Mouse (Mus musculus) gastrocnemius, adult 2 months (tissue): ENCODE results near the gene H2-D1. TPM values are rescaled to one million over a fixed set of nuclear protein-coding genes. Genes with fewer than 3 reads are reported as not detected.

ENCODE experiments used
- DNase-seq: peaks from one replicate; pipeline ENCODE4 v3.0.0; 2022
- H3K27ac ChIP-seq: fragments of 200-600 bp; 2 replicates; pipeline ENCODE4 v1.8.1; 2022; ENCODE audit warnings: mild to moderate bottlenecking
- H3K4me3 ChIP-seq: fragments of 200-600 bp; 2 replicates; pipeline ENCODE4 v1.8.1; 2022; ENCODE audit warnings: mild to moderate bottlenecking, moderate library complexity
- CTCF ChIP-seq: fragments of 200-600 bp; IDR thresholded peaks from 2 replicates; pipeline ENCODE4 v1.8.1; 2022; ENCODE audit warnings: antibody characterized with exemption, mild to moderate bottlenecking, moderate library complexity
- intact Hi-C: fragments of 180-260 bp; cut with DNase I; formaldehyde crosslinking; loops from one replicate; pipeline ENCODE4 v1.15.1; 2025
- long read RNA-seq, 2 experiments: library from polyadenylated mRNA; stranded (forward); transcript quantifications; one replicate each; pipeline ENCODE4 v2.0.0; 2021
- total RNA-seq, 2 experiments: library from RNA; stranded (reverse); gene quantifications; 2 replicates each; pipeline ENCODE4 v1.2.3; 2021

Gene H2-D1
- total RNA-seq: 10 to 100 TPM; 30.4 to 38.5 TPM
- long read RNA-seq, experiment 1, transcript H2-D1-202 (8 exons, 2,102 nt): major isoform, 102 of 136 reads
- long read RNA-seq, experiment 1, partial matches to known transcripts: 20 of 136 reads
- long read RNA-seq, experiment 1, other reads (novel, unspliced or antisense): 14 of 136 reads
- long read RNA-seq, experiment 2, transcript H2-D1-202 (8 exons, 2,102 nt): major isoform, 89 of 128 reads
- long read RNA-seq, experiment 2, partial matches to known transcripts: 20 of 128 reads
- long read RNA-seq, experiment 2, other reads (novel, unspliced or antisense): 19 of 128 reads

- H3K4me3 ChIP-seq: peak within 1 kb of the TSS; percentile 89
- intact Hi-C loops: no loop called here
- peak within 1 kb of the TSS; percentile 86 for H3K27ac ChIP-seq
- TF ChIP-seq CTCF: no peak
- peak; percentile 99 for DNase-seq
These were observed at the start of gene H2-D1 for GRCm38 (mm10) chr17:35262664-35263522. H2-D1 (plus strand) TSS chr17:35262730.

DNA sequence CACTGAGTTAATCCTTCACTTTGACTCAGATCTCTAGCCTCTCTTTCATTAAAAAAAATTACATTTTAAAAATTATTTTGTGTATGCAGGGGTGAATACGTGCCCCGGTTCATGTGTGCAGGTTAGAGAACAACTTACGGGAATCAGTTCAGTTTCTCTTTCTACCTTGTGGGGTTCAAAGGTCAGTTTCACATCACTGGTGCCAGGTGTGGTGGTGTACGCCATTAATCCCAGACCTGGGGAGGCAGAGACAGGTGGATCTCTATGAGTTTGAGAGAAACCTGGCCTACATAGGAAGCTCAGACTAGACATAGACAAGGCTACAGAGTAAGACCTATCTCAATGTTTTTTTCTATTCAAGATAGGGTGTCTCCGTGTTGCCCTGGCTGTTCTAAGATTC lies 49.5 kb upstream of the H2-D1 start:
- intact Hi-C loops: no loop called here
- no peak for TF ChIP-seq CTCF
- DNase-seq: no peak
- Histone ChIP-seq H3K4me3 (no peak overlapping the region), H3K27ac (no peak overlapping the region)

- no peak for TF ChIP-seq CTCF
- H3K27ac ChIP-seq: peak overlapping the region; percentile 80
- intact Hi-C loops: no loop called here
- no peak for DNase-seq
- H3K4me3 ChIP-seq: peak overlapping the region; percentile 16
These were observed 43.9 kb upstream of the H2-D1 start for GRCm38 (mm10) chr17:35218516-35219193.

DNA sequence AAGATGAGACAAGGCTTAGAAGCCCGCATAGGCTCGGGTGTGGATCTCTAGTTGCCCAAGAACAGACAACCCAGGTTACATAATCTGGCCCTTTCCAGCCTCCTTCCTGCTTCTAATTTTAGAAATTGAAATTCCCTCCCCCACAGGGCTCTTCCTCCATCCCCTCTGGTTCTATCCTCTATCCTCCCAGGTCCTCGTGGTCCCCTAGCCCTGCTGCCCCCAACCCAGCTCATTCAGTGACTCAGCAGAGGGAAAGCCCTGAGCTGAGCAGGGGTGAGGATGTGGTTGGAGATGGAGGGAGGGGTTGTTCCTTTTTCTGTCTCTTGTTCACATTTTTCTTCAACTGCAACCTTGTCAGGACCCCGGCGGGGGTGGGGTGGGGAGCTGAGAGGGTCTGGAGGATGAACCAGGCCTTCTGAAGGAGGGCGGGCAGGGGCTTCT lies 42.9 kb upstream of the H2-D1 start:
- no peak for TF ChIP-seq CTCF
- Histone ChIP-seq H3K27ac (peak overlapping the region; percentile 80), H3K4me3 (peak overlapping the region; percentile 34; the same call in 1 of the 2 replicates)
- intact Hi-C loops: no loop called here
- DNase-seq: no peak

GRCm38 (mm10) chr17:35220156-35220952 lies 42.2 kb upstream of the H2-D1 start, which contains the start of gene Gm16181:
Gm16181 (plus strand) TSS chr17:35220834.
- TF ChIP-seq CTCF: no peak
- Histone ChIP-seq H3K27ac (peak within 1 kb of the TSS; percentile 80), H3K4me3 (peak within 1 kb of the TSS; percentile 44)
- intact Hi-C loops: no loop called here
- DNase-seq: no peak

GRCm38 (mm10) chr17:35222299-35222698 lies 40.2 kb upstream of the H2-D1 start:
- H3K27ac ChIP-seq: peak overlapping the region; percentile 70
- H3K4me3 ChIP-seq: peak overlapping the region; percentile 39
- no peak for TF ChIP-seq CTCF
- peak; percentile 60 for DNase-seq
- intact Hi-C loops: no loop called here

- Histone ChIP-seq H3K4me3 (no peak overlapping the region), H3K27ac (no peak overlapping the region)
- no peak for TF ChIP-seq CTCF
- no peak for DNase-seq
- intact Hi-C loops: no loop called here
These were observed 37.9 kb upstream of the H2-D1 start for GRCm38 (mm10) chr17:35224641-35225040.

DNA sequence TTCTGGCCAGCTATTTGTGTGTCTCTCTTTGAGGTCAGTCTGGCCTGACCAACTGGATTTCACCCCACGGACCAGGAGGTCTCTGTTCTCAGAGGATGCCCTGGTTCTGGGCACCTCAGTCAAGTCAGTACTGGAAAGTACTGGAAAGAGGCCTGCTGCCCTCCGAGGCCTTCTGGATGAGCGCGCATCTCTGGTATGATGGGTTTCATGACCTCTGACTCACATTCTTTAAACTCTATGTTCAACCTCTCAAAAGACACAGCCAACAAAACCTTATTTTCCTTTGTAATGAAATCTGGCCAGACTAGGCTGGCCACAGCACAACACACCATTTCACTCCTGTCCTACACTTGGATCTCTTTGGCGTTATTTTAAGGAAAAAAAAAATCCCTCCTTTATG lies 37.1 kb upstream of the H2-D1 start:
- H3K27ac ChIP-seq: no peak overlapping the region
- no peak overlapping the region for H3K4me3 ChIP-seq
- no peak for DNase-seq
- TF ChIP-seq CTCF: no peak
- intact Hi-C loops: no loop called here

GRCm38 (mm10) chr17:35226561-35227046 lies 35.9 kb upstream of the H2-D1 start:
- H3K4me3 ChIP-seq: no peak overlapping the region
- 0 out of 2 replicates have a peak, but pooled peaks have one; percentile 8 for TF ChIP-seq CTCF
- DNase-seq: no peak
- intact Hi-C loops: no loop called here
- H3K27ac ChIP-seq: no peak overlapping the region

DNA sequence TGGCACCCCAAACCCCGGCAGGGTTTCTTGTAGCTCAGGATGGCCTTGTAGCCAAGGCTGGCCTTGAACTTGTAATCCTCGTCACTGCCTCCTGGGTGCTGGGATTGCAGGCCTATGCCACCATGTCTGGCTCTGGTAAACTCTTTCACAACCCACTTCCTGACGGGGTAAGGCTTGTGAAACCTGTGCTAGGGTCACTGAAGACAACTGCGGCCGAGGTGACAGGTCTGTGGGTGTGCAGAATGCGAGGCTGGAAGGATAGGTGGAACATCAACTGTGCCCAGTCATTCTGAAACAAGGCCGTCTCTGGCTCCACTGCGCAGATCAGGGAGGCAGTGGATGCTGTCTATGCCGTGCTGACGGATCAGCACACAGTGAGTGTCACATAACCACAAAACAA lies 31.5 kb upstream of the H2-D1 start:
- TF ChIP-seq CTCF: no peak
- H3K27ac ChIP-seq: no peak overlapping the region
- no peak overlapping the region for H3K4me3 ChIP-seq
- no peak for DNase-seq
- intact Hi-C loops: loop anchor here (5.0 to 10.0 kb wide), 2 partner anchors 34 to 206 kb away; partner anchors contain the start of gene Sapcd1

DNA sequence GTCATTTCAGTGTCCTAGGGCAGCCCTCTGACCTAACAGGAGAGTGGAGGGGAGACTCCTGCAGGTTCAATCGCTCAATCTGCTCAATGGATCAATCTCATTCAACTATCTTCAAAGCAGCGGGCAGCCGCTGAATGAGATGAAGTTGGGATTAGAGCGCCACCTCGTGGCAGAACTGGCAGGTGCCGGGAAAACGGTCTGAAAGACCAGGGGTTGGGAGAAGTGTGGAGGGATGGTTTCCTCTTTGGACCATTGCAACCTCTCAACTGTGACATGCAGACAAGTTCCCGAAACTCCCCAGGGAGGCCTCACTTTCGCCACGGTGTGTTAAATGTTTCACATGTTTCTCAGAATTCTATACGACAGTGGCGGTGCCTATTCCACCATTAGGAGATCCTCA lies 30.5 kb upstream of the H2-D1 start:
- peak; percentile 97 for TF ChIP-seq CTCF
- intact Hi-C loops: loop anchor here (1.0 to 10.0 kb wide), 4 partner anchors 35 to 207 kb away; partner anchors contain the start of gene Sapcd1
- no peak overlapping the region for H3K27ac ChIP-seq
- no peak overlapping the region for H3K4me3 ChIP-seq
- peak; percentile 87 for DNase-seq
